Mouse (Mus musculus) embryonic fibroblast, embryonic 13.5 days (primary cell): ENCODE results near the gene Kalrn. TPM values are rescaled to one million over a fixed set of nuclear protein-coding genes. Genes with fewer than 3 reads are reported as not detected.

Source experiments
- H3K27ac ChIP-seq: 2 replicates; pipeline ENCODE4 v1.5.1; 2012; ENCODE audit warnings: low read length, control low read depth, inconsistent platforms; ENCODE audit not compliant: insufficient read depth
- H3K4me1 ChIP-seq: 2 replicates; pipeline ENCODE4 v1.6.1; 2011; ENCODE audit warnings: low read length; ENCODE audit not compliant: control insufficient read depth, insufficient read depth
- H3K4me3 ChIP-seq: 2 replicates; pipeline ENCODE4 v1.5.1; 2011; ENCODE audit warnings: mild to moderate bottlenecking, control low read depth, low read length; ENCODE audit not compliant: insufficient read depth
- CTCF ChIP-seq: IDR thresholded peaks from 2 replicates; pipeline ENCODE4 v1.5.1; 2011; ENCODE audit warnings: mild to moderate bottlenecking, control low read depth, low read length, moderate library complexity, borderline replicate concordance; ENCODE audit not compliant: insufficient read depth
- POLR2A ChIP-seq: IDR thresholded peaks from 2 replicates; pipeline ENCODE4 v1.6.1; 2011; ENCODE audit warnings: low read depth, mild to moderate bottlenecking, control low read depth, low read length, moderate library complexity
- polyA plus RNA-seq: library from polyadenylated mRNA; stranded (reverse); fragments of >200 nt; gene quantifications from 2 replicates; pipeline ENCODE4 v1.2.4, GENCODE M21; 2011; ENCODE audit warnings: low read depth; ENCODE audit not compliant: missing spikeins, insufficient read length

Gene Kalrn
- polyA plus RNA-seq, 1 experiment, result 25.5 TPM

GRCm38 (mm10) chr16:34485483-34485882 is 87.8 kb downstream of the Kalrn start:
- Histone ChIP-seq H3K4me1 (peaks cover 2% of the 10 kb centered on the region; the same call in 1 of the 2 replicates), H3K27ac (no peak overlapping the region), H3K4me3 (no peak overlapping the region)
- TF ChIP-seq POLR2A (no peak), CTCF (no peak)

GRCm38 (mm10) chr16:34484921-34485320 is 88.4 kb downstream of the Kalrn start:
- no peak overlapping the region for H3K4me3 ChIP-seq
- H3K27ac ChIP-seq, result no peak overlapping the region
- peaks cover 2% of the 10 kb centered on the region; the same call in 1 of the 2 replicates for H3K4me1 ChIP-seq
- TF ChIP-seq CTCF (no peak), POLR2A (no peak)

- H3K27ac ChIP-seq, result no peak overlapping the region
- TF ChIP-seq CTCF, result no peak
- TF ChIP-seq POLR2A, result no peak
- no peak overlapping the region for H3K4me3 ChIP-seq
- H3K4me1 ChIP-seq, result peaks cover 2% of the 10 kb centered on the region; the same call in 1 of the 2 replicates
These were observed 89.1 kb downstream of the Kalrn start for GRCm38 (mm10) chr16:34484213-34484612.

- TF ChIP-seq POLR2A (no peak), CTCF (no peak)
- Histone ChIP-seq H3K4me3 (no peak overlapping the region), H3K4me1 (peaks cover 2% of the 10 kb centered on the region; the same call in 1 of the 2 replicates), H3K27ac (no peak overlapping the region)
These were observed 89.6 kb downstream of the Kalrn start for GRCm38 (mm10) chr16:34483716-34484115.

GRCm38 (mm10) chr16:34474741-34475140 is 98.6 kb downstream of the Kalrn start:
- Histone ChIP-seq H3K4me1 (peaks cover under 1% of the 10 kb centered on the region; the same call in 1 of the 2 replicates), H3K27ac (no peak overlapping the region), H3K4me3 (no peak overlapping the region)
- TF ChIP-seq POLR2A (no peak), CTCF (no peak)

- H3K4me1 ChIP-seq, result peaks cover 7% of the 10 kb centered on the region
- H3K4me3 ChIP-seq, result no peak overlapping the region
- H3K27ac ChIP-seq, result no peak overlapping the region
- TF ChIP-seq POLR2A (no peak), CTCF (no peak)
These were observed 99.4 kb downstream of the Kalrn start for GRCm38 (mm10) chr16:34473891-34474290.

GRCm38 (mm10) chr16:34471441-34471840 is 101.9 kb downstream of the Kalrn start:
- Histone ChIP-seq H3K27ac (no peak overlapping the region), H3K4me3 (no peak overlapping the region), H3K4me1 (peaks cover 8% of the 10 kb centered on the region)
- TF ChIP-seq CTCF, result no peak
- TF ChIP-seq POLR2A, result no peak

GRCm38 (mm10) chr16:34470343-34470742 is 103.0 kb downstream of the Kalrn start:
- H3K4me1 ChIP-seq, result peaks cover 8% of the 10 kb centered on the region
- TF ChIP-seq CTCF (no peak), POLR2A (no peak)
- no peak overlapping the region for H3K27ac ChIP-seq
- no peak overlapping the region for H3K4me3 ChIP-seq

GRCm38 (mm10) chr16:34469277-34469868 is 104.0 kb downstream of the Kalrn start:
- Histone ChIP-seq H3K4me3 (no peak overlapping the region), H3K4me1 (peaks cover 8% of the 10 kb centered on the region), H3K27ac (no peak overlapping the region)
- TF ChIP-seq CTCF (no peak), POLR2A (no peak)

- no peak overlapping the region for H3K27ac ChIP-seq
- no peak overlapping the region for H3K4me3 ChIP-seq
- TF ChIP-seq CTCF (no peak), POLR2A (no peak)
- peaks cover 8% of the 10 kb centered on the region for H3K4me1 ChIP-seq
These were observed 106.7 kb downstream of the Kalrn start for GRCm38 (mm10) chr16:34466649-34467048.
